Mouse (Mus musculus) G1E-ER4 (cell line): ENCODE results near the gene Sp9. TPM values are rescaled to one million over a fixed set of nuclear protein-coding genes. Genes with fewer than 3 reads are reported as not detected.

ENCODE experiments used
- GATA1 ChIP-seq: IDR thresholded peaks from one replicate; pipeline ENCODE4 v1.8.0; 2012; ENCODE audit warnings: low read length, inconsistent platforms
- polyA plus RNA-seq: library from polyadenylated mRNA; stranded (reverse); fragments of >175 nt; gene quantifications from 2 replicates; pipeline ENCODE4 v1.2.3, GENCODE M21; 2012

The Sp9 gene
- not detected in 2 replicates for polyA plus RNA-seq

DNA sequence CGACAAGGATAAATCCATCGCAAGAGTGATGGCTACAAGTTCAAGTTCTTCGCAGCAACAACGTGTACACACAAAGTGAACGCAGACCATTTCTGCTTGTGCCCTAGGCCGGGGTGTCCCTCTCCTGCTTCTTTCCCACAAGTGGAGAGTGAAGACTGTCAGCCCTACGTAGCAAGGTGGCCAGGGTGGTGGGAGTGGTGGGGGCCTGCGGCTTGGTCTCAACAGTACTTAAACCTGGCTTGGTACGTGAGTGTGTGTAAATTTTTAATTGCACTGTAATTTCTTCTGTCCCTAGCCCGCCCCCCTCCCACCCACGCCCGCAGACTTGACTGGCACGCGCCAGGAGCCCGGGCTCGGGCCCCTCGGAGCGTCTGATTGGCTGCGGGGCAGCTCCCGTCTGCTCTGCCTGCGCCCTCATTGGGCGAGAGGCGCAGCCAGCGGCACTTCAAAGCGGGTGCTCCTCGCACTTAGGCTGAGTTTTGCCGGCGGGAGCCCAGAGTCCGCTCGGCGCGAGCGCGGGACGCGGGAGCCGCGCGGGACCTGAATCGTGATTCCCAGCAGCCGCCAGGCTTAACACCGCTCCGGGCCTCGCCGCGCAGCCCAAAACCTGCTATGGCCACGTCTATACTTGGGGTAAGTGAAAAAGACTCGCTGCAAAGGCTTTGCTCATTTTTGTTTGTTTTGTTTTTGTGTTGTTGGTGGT is at the start of gene Sp9:
Gene Sp9, plus strand, starts transcription at position 467 of the 703 bp plus-strand sequence.
- TF ChIP-seq GATA1, result no peak

DNA sequence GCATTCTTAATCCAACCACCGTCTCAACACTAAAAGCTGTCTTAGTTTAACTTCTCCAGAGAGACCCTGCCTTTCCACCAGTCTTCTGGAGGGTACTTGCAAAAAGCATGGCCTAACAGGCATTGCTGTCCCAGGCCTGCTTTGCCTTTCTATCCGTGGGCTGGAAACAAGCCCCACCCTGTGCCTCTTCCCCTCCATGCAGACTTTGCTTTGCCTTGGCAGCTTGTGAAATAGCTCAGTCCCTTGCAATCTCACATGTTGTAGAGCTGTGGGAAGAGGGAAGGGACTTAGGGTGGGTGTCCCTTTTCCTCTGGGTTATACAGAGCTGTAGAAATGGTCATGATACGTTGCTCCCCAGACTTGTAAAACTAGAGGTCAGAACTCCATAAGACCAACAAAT is 40.6 kb upstream of the Sp9 start:
- TF ChIP-seq GATA1, result no peak

DNA sequence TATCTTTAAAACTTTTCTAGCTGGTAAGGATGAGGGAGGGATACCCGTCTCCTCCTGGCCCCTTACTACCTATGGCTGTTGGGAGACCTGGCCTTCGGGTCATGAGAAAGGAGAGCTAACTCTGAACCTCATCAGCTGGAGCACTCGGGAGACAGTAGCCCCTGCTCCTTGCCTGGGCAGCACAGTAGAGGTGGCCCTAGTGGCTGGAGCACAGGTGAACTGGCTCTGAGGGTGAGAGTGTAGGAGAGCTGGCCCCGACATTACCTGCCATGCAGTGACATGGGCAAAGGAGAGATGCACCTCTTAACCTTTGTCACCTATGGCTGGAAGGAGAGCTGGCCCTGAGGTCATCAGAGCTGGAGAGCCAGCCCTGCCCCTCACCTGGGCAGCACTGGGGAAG is 30.4 kb upstream of the Sp9 start:
- no peak for TF ChIP-seq GATA1

DNA sequence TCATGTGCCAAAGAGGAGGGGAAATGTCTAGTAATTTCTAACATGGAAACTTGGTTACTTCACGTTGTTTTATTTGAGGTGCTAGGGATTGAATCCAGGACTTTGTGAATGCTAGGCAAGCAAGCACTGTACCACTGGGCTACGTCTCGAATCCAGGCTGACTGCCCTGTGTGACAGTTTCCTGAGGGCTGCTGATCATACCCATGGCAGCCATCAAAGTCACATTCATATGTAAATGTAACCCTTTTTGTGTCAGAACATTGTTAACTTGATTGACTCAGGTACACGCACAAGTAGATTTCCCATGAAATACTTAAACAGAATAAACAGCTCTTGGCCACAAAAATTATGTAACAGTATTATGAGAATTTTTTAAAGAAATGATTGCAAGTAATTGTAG is 23.0 kb upstream of the Sp9 start:
- TF ChIP-seq GATA1, result no peak

DNA sequence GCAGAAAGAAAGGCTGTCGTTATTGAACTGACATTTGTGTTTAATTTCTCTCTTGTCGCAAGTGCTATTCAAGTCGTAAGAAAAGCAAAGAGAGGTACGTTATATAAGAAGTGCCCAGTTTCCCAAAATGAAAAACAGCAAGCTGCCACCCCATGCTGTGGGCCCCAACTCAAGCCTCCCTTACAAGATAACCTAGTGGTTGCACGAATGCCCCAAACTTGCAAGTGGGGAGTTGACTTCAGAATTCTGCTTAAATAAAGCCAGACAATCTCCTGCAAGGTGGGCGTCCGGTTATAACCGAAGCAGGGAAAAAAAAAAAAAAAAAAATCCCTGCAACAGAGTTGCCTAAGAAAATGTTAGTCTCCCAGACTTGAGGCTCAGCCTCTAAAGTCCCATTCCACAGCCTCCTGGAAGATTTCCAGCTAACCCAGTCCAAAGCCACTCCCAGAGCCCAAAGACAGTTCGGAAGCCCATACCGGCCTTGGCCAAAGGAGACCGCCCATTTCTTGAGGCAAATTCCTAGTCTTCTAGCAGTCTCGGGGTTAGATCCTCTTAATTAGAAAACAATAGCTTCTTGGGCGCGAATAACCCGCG is 8.5 kb upstream of the Sp9 start:
- TF ChIP-seq GATA1, result no peak

DNA sequence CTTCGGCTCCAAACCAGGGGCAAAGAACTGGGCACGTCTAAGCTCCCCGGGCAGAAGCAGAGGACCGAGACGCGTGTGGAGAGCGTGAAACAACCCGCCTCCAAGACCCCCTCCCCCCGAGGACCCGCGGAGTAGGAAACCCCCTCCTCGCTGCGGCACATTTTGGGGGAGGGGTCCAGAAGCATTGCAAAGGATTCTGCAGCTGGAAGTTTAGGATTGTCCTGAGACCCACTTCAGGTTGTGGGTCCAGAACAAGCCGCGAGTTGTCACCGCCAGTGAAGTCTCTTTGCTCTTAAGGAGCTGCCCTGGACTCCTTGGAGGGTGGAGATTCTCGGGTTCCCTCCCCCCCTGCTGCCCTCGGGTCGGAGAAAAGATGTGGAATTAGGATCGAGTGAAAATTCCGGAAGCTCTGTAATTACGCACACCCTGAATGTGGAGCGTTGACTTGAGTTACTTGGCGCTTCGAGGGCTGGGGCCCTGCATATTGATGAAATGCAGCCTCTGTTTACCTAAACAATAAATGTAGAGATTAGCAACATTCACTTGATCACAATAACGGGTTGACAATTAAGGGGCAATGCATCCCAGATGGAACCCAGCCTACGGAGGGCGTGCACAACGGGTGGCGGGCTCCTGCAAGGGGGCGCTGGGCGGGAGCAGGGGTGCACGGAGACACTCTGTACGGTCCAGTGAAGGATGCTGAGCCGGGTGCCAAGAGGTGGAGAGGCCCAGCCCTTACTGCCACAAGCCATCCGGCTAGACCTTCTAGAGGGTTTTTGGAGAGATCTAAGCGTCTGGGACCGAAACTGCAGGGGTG is 7.7 kb upstream of the Sp9 start:
- no peak for TF ChIP-seq GATA1

DNA sequence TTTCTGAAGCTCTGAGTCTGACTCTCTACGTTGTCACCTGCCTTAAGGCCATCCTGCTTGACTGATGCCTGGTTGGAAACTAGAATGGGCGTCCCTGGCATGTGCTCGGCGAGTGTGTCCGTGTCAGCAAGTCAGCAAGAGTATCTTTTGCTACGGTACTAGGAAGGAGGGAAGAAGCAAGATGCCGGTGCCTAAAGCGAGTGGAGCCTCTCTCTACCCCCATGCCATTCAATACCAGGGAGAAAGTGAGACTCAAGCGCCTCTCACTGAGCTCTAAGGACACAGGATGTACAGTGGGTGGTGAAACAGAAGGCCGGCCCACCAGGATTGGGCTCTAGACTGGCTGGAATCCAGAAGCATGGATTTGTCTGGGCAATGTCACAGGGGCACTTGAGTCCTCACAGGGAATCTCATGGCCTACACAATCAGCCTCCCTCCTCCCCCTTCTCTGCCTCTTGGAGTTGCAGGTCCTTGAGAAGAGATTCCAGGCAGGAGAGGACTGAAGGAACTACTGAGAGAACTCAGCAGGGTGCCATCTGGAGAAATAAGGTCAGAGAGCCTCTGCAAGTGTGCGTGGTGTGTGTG is 7.0 kb upstream of the Sp9 start:
- no peak for TF ChIP-seq GATA1

DNA sequence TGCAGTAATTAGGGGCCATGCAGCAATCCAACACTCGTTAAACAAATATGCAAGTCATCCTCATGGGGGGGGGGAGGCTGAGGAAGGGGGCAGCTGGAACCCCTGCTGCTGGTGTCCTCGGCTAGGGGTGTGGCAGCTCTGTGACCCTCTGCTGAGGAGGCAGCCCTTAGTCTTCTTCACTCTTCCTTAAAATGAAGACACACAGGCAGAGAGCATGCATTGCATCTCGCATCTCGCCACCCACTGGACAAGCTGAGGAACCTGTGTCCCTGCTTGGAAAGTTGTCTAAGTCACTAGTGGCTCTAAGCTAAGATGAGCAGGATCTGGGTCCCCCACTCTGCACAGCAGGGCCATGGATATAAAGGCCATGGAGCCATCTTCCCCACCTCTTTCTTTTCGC is 5.7 kb upstream of the Sp9 start:
- no peak for TF ChIP-seq GATA1

DNA sequence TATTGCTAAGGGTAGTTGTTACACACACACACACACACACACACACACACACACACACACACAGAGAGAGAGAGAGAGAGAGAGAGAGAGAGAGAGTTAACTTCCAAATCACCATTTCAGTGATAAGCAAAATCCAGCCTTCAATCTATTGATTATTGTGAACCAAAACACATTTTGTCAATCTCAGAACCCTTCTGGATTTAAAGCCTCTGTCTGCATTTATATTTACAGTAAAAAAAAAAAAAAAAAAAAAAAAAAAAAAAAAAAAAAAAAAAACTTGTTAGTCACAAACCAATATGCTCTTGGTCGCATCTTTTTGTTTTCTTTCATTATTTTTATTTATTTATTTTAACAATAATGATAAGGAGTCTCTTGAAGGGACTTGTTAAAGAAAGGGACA is 5.1 kb upstream of the Sp9 start:
- TF ChIP-seq GATA1, result no peak

DNA sequence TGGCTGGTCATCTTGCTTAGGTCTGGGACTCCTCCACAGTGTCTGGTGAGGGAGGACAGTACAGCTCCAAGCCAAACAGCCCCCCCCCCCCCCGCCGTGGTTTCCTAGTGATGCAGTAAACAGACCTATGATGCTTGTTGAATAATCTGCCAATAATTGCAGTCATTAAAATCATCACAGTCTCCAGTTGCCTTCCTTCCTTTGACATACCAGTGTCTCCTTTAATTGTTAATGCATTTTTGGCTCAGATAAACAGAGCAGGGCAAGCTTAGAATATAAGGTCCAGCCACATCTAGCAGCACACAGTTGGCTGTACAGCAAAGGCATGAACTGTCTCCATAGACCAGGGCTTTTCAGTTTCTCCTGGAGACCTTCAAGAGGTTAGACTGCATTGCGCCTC is 4.5 kb upstream of the Sp9 start:
- TF ChIP-seq GATA1, result no peak

DNA sequence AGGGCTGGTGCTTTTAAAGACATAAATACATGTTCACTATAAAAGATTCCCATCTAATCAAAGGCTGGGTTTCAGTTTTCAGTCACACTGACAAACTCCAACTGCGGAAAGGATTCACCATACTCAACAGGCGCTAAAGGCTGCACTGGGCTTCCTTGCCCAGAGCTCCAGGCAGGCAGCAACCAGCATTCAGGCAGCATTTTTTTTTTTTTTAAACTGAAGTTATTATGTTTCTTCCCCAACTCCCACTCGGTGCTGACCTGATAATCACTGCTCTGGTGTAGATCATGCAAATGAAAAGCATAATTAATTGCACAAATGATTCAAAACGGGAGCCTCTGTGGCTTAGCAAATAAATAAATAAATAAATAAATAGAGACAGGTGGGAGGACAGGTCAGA is 3.9 kb upstream of the Sp9 start:
- no peak for TF ChIP-seq GATA1

DNA sequence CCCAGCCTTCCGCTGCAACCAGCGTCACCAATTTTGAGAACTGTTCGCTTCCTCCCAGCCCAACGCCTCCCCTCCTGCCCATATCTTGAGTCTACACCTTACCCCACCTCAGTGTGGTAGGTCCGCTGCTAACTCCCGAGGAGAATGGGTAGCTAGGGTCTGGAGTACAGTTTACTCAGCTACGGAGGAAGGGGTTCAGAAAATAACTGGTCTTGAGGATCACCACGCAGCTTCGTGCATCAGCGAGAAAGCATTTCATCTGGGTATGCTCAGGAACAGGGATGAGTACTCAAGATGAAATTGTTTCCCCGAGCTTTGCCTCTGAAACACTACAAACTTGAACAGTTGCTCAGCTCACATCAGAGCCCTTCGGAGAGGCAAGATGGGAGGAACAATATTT is 3.4 kb upstream of the Sp9 start:
- no peak for TF ChIP-seq GATA1

DNA sequence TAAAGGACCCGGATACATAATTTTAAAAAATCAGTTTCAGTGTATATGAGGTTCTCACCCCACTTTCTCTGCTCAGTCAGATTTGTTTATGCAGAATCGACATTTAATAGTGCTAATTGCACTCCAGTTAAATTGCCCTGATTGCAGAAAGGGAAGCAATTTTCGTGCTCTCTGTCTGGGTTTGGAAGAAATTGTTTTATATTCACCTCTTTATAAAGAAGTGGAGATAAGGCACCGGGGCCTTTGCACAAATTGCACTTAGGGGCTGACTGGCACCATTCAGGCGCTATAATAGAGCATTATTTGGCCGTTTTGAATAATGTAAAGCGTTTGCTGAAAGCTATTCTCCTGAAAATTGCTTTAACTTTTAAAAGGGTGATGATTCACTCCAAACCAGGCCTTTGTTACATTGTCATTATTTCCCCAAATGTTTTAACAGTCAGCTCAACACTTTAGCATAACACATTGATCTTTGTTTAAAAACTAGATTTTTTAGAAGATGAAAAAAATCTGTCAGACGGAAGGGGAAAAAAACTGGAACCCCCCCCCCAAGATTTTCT is 2.8 kb upstream of the Sp9 start:
- TF ChIP-seq GATA1, result no peak

DNA sequence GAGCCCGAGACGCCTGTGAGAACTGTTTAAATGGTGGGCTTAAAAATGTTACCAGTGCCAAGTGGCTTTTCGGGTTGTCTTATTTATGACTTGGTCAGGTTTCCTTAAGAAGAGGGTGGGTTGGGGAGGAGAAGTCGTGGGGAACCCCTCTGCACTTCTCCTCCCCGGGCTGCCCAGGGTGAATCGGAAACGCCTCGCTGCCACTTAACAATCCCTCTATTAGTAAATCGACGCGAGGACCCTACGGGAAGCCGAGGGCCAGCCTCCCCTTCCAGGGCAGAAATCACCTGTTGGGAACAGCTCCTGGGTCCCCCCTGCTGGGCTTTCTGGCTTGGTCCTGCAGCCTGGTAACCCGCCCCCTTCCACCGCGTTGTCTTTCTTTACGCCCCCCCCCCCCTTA is 2.1 kb upstream of the Sp9 start:
- TF ChIP-seq GATA1, result no peak

DNA sequence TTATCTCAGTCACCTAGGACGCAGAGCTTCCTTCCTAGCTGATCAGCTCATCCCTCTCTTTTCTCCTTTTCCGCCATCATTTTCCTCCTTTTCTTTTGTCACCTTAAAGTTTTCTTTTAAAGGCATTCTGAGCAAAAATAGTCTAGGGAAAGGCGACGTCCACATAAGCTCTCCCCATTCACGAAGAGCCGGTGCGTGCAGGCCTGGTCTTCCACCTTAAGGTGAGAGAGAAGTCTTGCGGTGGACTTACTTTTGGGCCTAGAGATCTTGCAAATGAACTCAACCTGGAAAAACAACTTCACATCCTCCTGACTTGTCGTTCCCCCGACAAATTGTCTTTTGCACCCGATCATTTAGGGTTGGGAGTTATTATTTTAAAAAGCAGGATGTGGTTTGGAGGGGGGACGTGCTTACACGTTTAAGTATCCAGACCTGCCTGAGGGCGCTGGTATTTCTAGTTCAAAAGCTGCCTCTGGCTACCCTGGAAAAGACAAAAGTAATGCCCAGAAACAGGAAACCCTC is 1.6 kb upstream of the Sp9 start:
- no peak for TF ChIP-seq GATA1
